Mouse (Mus musculus): Measurements from ENCODE around the gene Abhd17a.

Abhd17a gene

DNA sequence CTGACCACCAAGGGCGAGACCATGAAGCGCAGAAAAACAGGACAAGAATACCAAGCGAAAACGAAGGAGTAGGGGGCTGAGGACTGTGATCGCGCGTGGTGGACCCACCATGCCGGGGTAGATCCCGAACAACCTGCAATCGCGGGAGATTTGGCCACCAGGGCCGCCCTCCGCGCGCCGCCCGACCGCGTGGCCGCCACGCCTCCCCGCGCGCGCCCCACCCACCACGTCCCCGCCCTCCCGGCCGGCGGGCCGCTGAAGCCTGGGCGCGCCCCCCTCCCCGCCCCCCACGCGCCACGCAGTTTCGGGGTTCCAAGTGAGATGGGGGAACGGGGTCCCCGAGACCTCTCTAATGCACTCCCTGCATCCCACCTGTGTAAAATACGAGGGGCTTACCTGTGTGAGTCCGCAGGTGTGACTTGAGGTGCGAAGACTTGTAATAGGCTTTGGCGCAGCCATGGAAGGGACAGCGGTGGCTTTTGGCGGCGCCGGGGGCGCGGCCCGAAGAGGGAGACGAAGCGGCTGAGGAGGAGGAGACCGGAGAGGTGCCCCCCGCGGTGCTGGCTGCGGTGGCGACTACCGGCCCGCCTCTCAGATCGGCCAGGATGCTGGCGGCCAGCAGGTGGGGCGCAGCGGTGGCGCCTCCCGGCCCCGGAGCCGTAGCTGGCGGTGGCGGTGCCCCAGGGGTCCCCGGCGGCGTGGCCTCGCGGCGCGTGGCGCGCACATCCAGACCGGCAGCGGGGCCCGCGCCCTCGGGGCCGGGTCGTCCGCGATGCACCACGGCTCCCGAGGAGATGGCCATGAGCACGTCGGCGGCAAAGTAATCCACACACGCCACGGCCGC is 13.6 kb downstream of the Abhd17a start:
- DNase-seq (ENCODE audit: low spot score), result peak; percentile 61

- no peak for DNase-seq (ENCODE audit: low spot score)
These were observed 14.2 kb downstream of the Abhd17a start for GRCm38 (mm10) chr10:80575925-80576324.

GRCm38 (mm10) chr10:80574896-80575295 is 15.2 kb downstream of the Abhd17a start:
- no peak for DNase-seq (ENCODE audit: low spot score)

GRCm38 (mm10) chr10:80573944-80574343 is 16.2 kb downstream of the Abhd17a start:
- DNase-seq (ENCODE audit: low spot score), result no peak

- DNase-seq (ENCODE audit: low spot score), result no peak
These were observed 17.7 kb downstream of the Abhd17a start for GRCm38 (mm10) chr10:80572477-80572876.

DNA sequence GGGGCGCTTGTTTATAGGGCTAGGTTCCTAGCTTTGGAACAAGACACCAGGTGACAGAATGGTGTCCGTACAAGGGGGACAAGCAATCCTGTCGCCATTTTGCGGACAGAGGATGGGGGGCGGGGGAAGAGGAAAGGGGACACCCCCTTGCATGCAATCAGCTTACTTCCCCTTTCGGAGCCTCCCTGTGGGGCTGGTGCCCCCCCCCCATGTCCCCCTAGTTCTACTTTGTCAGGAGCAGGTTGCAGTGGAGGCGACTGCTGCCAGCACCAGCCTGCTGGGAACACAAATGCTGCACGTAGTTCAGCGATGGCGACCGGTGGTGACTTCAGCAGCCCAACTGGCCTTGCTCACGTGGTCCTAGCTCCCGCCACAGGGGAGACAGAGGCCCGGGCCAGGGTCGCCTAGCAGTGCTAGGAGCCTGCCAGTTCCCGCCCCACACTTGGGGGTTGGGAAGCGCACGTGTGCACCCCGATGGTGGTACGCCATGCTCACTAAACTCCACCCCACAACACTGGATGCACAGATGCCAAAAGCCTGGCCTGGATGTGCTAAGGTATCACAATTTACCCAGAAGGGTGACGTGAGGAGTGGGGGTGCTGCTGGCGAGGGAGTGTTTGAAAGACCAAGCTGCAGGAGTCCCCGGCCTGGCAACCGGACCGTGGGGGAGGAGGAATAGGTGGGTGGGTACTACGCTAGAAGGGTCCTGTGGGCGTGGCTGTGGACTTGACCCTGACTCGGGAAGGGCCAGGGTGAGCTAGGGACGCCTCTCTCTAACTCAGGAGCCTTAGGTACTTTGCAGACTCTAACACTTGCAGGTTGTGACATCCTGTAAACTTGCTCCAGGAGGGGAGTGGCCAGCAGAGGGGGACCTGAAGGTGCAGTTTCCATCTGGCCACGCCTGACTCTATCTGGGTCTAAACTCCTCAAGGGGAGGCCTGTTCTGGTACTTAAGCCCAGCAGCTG is 19.0 kb downstream of the Abhd17a start:
- no peak for DNase-seq (ENCODE audit: low spot score)

GRCm38 (mm10) chr10:80570419-80570818 is 19.7 kb downstream of the Abhd17a start:
- no peak for DNase-seq (ENCODE audit: low spot score)

GRCm38 (mm10) chr10:80569664-80570066 is 20.5 kb downstream of the Abhd17a start:
- DNase-seq (ENCODE audit: low spot score), result peak; percentile 63

DNA sequence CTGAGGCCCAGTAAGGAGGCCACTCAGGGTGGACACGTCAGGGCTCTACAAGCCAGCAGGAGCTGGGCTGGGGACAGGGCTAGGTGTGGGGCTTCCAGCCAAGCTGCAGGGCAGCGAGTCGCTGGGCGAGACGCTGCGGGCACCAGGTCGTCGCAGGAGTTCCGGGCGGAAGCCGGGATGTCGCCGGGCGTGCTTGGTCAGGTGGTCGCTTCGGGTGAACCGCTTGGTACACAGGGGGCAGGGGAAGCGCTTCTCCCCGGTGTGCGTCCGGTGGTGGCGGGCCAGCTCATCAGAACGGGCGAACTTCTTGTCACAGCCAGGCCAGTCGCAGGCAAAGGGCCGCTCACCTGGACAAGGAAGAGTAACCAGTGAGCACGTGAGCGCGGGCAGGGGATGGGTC is 21.3 kb downstream of the Abhd17a start:
- DNase-seq (ENCODE audit: low spot score), result no peak

DNA sequence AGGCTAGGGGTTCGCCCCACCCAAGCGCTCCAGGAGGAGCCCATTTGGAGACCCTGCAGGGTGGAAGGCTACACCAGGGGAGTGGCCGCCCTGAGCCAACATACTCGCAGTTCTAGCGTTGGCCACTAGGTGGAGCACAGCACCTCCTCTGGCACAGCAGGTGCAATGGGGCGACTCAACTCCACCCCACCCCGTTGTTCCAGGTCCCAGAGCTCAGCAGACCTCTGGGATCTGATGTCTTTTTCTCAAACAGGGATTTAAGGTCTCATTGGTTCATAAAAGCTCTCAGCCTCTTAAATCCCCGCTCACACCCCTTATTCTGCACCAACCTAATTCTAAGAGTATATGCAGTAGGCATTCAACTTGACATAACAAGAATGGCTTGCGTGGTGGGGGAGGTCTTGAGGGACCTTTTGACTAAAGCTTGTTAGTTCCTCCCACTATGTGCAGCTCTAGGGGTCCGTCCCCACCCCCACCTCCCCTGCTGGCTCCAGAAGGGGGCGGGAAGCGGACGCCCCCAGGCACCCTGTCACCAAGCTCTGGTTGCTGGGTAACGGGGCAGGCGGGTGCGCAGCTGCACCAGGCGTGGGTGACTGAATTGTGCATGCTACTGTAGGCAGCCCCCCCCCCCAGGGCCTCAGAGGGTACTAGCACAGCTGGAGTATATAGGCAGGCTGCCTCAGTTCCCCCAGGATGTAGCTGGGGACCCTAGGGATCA is 23.6 kb downstream of the Abhd17a start:
- peak; percentile 63 for DNase-seq (ENCODE audit: low spot score)

GRCm38 (mm10) chr10:80561116-80561944 is 28.8 kb downstream of the Abhd17a start, which contains the start of gene Rexo1:
TSS of gene Rexo1 (minus strand) at chr10:80561560.
- peak; percentile 94 for DNase-seq (ENCODE audit: low spot score)

DNA sequence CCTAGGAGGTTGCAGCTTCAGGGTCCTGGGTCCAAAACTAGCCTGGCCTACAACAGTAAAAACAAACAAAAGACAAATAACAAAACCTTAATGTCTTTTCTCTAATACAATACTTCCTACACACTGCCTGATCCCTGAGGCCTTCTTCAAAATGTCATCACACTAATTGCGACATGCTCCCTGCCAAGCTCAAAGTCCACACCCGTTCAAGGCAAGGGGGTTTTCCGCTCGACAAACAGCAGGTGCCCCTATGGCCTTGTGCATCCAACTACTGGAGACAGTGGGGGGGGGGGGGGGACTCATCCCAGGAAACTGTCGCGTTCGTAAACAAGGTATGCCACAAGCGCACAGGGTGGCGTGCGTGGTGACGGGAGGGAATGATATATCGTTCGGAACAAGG is 29.5 kb downstream of the Abhd17a start:
- peak; percentile 87 for DNase-seq (ENCODE audit: low spot score)

GRCm38 (mm10) chr10:80559431-80559830 is 30.7 kb downstream of the Abhd17a start:
- no peak for DNase-seq (ENCODE audit: low spot score)

DNA sequence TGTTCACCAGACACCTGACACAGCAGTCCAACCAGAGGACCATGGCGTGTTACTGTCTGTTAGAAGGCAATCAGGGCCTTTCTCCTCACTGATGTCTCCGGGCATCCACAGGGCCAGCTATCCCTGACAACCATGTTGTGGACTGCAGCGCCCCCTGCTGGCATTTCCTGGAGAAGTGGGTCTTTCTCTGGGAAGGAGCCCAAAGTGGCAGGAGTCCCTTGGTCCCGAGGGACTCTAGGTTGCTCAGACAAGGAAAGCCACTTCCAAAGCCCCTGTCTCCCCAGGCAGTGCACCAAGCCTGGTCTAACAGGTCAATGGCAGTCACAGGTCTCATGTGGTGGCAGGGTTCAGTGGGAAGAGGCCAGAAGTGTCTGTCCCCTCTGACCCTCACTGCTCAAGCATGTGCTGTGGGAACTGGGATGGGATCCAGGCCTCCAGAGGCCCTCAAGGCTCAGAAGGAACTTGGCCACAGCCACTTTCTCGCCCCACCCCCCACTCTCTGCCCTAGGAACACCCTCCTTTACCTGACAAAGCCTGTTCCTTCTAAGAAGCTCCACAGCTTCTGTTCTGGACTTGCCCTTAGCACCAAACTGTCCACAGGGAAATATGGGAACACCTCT is 32.7 kb downstream of the Abhd17a start:
- peak; percentile 38 for DNase-seq (ENCODE audit: low spot score)

- DNase-seq (ENCODE audit: low spot score), result no peak
These were observed 36.1 kb downstream of the Abhd17a start for GRCm38 (mm10) chr10:80553997-80554396.

GRCm38 (mm10) chr10:80553575-80553974 is 36.6 kb downstream of the Abhd17a start:
- DNase-seq (ENCODE audit: low spot score), result no peak

DNA sequence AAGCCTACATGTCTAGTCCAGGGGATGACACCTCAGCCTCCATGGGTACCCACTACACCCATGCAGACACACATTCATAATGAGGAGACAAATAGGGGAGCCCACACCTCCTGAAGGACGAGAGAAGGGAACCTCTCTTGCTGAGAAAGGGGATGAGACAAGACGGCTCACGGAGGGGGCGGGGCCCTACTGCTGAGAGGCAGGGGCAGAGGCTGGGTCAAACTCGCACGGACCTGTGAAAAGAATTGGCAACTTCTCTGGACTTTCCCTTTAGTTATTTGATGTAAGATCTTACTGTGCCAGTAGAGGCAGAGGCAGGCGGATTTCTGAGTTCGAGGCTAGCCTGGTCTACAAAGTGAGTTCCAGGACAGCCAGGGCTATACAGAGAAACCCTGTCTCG is 37.8 kb downstream of the Abhd17a start:
- no peak for DNase-seq (ENCODE audit: low spot score)

DNA sequence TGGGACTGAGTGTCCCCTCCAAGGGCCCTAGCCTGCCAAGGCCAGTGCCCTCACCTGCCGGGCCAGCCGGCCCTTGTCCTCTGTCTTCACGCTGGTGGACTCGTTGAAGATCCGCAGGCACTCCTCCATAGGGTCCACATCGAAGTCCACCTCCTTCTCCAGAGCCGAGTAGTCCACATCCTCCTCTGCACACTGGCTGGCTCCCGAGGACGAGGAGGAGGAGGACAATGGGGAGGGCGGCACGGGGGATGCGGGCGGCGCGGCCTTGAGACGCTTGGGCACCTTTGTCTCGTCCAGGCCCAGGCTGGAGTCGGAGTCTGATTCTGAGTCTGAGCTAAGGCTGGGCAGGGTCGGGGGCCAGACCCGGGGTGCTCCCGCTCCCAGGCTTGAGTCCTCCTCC is 40.9 kb downstream of the Abhd17a start:
- DNase-seq (ENCODE audit: low spot score), result no peak

DNA sequence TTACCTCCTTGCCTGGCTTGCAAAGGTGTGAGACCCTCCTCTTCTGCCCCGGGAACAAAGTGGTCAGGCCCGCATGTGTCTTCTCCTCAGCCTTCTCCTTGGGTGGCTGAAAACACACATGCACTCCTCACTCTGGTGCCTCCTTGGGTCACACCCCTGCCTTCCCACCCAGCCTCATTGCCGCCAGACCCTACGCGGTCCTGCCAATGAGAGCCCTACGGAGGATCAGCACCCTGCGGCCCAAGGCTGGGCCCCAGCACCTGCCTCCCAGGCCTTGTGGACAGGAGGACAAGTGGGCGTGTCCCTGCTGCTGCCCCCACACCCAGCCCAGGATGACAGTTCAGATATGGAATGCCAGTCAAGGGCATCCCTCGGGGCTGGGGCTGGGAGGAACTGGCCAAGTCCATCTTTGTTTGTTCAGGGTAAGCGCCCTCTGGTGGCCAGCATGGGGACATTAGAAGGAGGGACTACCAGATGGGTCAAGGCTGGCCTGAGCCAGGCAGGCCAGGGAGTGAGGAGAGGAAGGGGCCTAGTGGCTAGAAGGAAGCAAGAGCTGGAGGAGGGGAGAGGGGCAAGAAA is 41.6 kb downstream of the Abhd17a start:
- DNase-seq (ENCODE audit: low spot score), result no peak

GRCm38 (mm10) chr10:80547539-80547938 is 42.6 kb downstream of the Abhd17a start:
- DNase-seq (ENCODE audit: low spot score), result no peak

All from yolk sac, embryonic 10.5 days (tissue).